Mouse (Mus musculus): ENCODE measurements around the gene Nrde2. TPM values are rescaled to one million over a fixed set of nuclear protein-coding genes. Genes with fewer than 3 reads are reported as not detected.

The Nrde2 gene
- polyA plus RNA-seq, 1 experiment, result 9.0 TPM

Other genes with a start within 250 kb of the Nrde2 start
- gene Kcnk13, start 195.2 kb downstream of the Nrde2 start, polyA plus RNA-seq (2012; rRNA removed), result 0.52 and 0.85 TPM in 2 replicates
- gene Psmc1, start 49.5 kb downstream of the Nrde2 start, polyA plus RNA-seq (2012; rRNA removed), result 49.2 and 50.1 TPM in 2 replicates
- gene Calm1, start 39.8 kb upstream of the Nrde2 start, polyA plus RNA-seq (2012; rRNA removed), result 319 and 402 TPM in 2 replicates

Data from gonadal fat pad, adult 2 months (tissue).